Mouse (Mus musculus) limb, embryonic 14.5 days (tissue): ENCODE measurements around the gene Olfr1457. TPM values are rescaled to one million over a fixed set of nuclear protein-coding genes. Genes with fewer than 3 reads are reported as not detected.

Source experiments
- ATAC-seq: fragments of 200-750 bp; cut with Nextera tagmentation; 2 replicates; pipeline ENCODE4 v1.8.0; 2017; ENCODE audit warnings: low read depth, moderate number of reproducible peaks, moderate TSS enrichment; ENCODE audit not compliant: low FRiP score
- DNase-seq: peaks from one replicate; pipeline ENCODE4 v3.0.0-alpha.2; 2015; ENCODE audit warnings: low spot score
- H3K27ac ChIP-seq: fragments of 300-500 bp; sonication (generic); replicated peaks from 2 replicates; pipeline ENCODE4 v1.5.1; 2014; ENCODE audit warnings: low read depth, mild to moderate bottlenecking, low read length, moderate library complexity, mixed read lengths
- H3K27me3 ChIP-seq: fragments of 300-500 bp; sonication (generic); 2 replicates; pipeline ENCODE4 v1.6.1; 2014; ENCODE audit warnings: low read length, mixed read lengths; ENCODE audit not compliant: control insufficient read depth, insufficient read depth
- H3K36me3 ChIP-seq: fragments of 300-500 bp; sonication (generic); 2 replicates; pipeline ENCODE4 v1.6.1; 2014; ENCODE audit warnings: mild to moderate bottlenecking, low read length, moderate library complexity, mixed read lengths; ENCODE audit not compliant: control insufficient read depth, insufficient read depth
- H3K4me1 ChIP-seq: fragments of 300-500 bp; sonication (generic); 2 replicates; pipeline ENCODE4 v1.6.1; 2014; ENCODE audit warnings: antibody characterized with exemption, low read length, mixed read lengths; ENCODE audit not compliant: control insufficient read depth, insufficient read depth
- H3K4me2 ChIP-seq: fragments of 300-500 bp; sonication (generic); replicated peaks from 2 replicates; pipeline ENCODE4 v1.6.1; 2014; ENCODE audit warnings: low read depth, mild to moderate bottlenecking, low read length, moderate library complexity; ENCODE audit not compliant: severe bottlenecking
- H3K4me3 ChIP-seq: fragments of 300-500 bp; sonication (generic); replicated peaks from 2 replicates; pipeline ENCODE4 v1.5.1; 2014; ENCODE audit warnings: low read length
- H3K9ac ChIP-seq: fragments of 300-500 bp; sonication (generic); 2 replicates; pipeline ENCODE4 v1.6.1; 2014; ENCODE audit warnings: mild to moderate bottlenecking, low read depth, low read length, moderate library complexity; ENCODE audit not compliant: severe bottlenecking
- H3K9me3 ChIP-seq: fragments of 300-500 bp; sonication (generic); 2 replicates; pipeline ENCODE4 v1.6.1; 2016; ENCODE audit warnings: low read length; ENCODE audit not compliant: control insufficient read depth
- POLR2A ChIP-seq: fragments of 200-500 bp; IDR thresholded peaks from 2 replicates; pipeline ENCODE4 v1.8.0; 2012; ENCODE audit warnings: inconsistent platforms, mild to moderate bottlenecking, moderate library complexity, borderline replicate concordance; ENCODE audit not compliant: insufficient read depth, insufficient read length; ENCODE audit errors: extremely low read depth
- WGBS: fragments of 180-500 bp; shearing (Covaris S2); extraction: QIAGEN DNeasy Blood & Tissue Kit; methylation state at CpG from one replicate; pipeline ENCODE4 v1.1.7; 2014; 5-methylcytosine and 5-hydroxymethylcytosine counted together
- polyA plus RNA-seq, 2 experiments: library from polyadenylated mRNA; depleted of rRNA in 1 of 2; stranded (reverse) in 1 of 2; unstranded in 1 of 2; fragments of >200 nt; fragmentation: Nextera tagmentation in 1 of 2; extraction: Ambion mirVana in 1 of 2; gene quantifications; 2 replicates each; pipeline versions ENCODE4 v1.2.1 to v1.2.3; 2012 to 2014

Gene Olfr1457
- polyA plus RNA-seq (2012; rRNA removed) (not detected in 2 replicates), polyA plus RNA-seq (2014; fragmentation: Nextera tagmentation; extraction: Ambion mirVana) (not detected in 2 replicates)

DNA sequence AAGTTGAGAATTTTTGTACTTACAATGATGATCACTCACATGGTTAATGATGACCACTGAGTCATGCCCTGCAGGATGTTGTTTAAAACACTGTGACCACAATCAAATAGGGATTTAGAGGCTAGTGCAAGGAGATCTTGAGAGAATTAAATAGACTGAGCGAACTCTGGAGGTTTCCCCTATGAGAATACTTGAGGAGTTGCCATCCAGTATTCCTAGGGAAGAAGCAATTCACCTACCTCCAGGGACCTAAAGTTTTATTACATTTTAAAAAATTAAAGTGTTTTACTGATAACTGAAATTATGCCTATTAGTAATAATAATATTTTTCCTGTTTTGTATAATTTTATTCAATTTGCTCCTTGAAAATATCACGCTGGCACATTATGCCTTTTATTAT lies at the start of gene Olfr1457:
Olfr1457 (minus strand) TSS at position 101 of the 400 bp plus-strand sequence.
- Histone ChIP-seq H3K27ac (no peak within 1 kb of the TSS), H3K9me3 (no peaks in the 10 kb centered on the region), H3K4me2 (no peak within 1 kb of the TSS), H3K27me3 (no peaks in the 10 kb centered on the region), H3K4me3 (no peak within 1 kb of the TSS), H3K9ac (no peak within 1 kb of the TSS), H3K4me1 (no peaks in the 10 kb centered on the region), H3K36me3 (no peaks in the 10 kb centered on the region)
- ATAC-seq: no peak
- no peak for DNase-seq
- no peak for TF ChIP-seq POLR2A
- WGBS: 65% methylated on average over 2 of the region's 2 CpGs

DNA sequence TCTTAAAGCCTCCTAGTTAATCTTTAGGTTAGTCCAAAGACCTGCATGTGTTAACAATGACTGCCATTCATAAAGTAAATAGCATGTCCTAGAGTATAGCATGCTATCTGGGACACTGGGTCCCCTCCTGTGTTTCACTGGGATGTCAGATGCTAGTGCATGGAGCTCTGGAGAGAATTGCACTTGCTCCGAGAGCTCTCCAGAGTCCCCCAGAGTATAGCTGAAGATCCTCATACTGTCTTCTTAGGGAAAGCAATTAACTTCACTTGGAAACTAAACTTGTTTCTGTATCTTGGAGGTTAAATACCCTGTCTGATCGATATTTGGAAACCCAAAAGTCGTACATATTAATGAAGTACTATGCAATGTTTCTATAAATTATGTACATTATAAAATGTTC lies 9.0 kb upstream of the Olfr1457 start, which contains the start of gene Olfr1458:
Olfr1458 (minus strand) TSS at position 101 of the 400 bp plus-strand sequence.
- H3K9me3 ChIP-seq: no peaks in the 10 kb centered on the region
- H3K4me3 ChIP-seq: no peak within 1 kb of the TSS
- no peaks in the 10 kb centered on the region for H3K27me3 ChIP-seq
- H3K9ac ChIP-seq: no peak within 1 kb of the TSS
- H3K36me3 ChIP-seq: no peaks in the 10 kb centered on the region
- H3K27ac ChIP-seq: no peak within 1 kb of the TSS
- H3K4me1 ChIP-seq: no peaks in the 10 kb centered on the region
- DNase-seq (no peak), ATAC-seq (no peak)
- no peak for TF ChIP-seq POLR2A
- 75% methylated on average over 3 of the region's 3 CpGs for WGBS
- no peak within 1 kb of the TSS for H3K4me2 ChIP-seq

DNA sequence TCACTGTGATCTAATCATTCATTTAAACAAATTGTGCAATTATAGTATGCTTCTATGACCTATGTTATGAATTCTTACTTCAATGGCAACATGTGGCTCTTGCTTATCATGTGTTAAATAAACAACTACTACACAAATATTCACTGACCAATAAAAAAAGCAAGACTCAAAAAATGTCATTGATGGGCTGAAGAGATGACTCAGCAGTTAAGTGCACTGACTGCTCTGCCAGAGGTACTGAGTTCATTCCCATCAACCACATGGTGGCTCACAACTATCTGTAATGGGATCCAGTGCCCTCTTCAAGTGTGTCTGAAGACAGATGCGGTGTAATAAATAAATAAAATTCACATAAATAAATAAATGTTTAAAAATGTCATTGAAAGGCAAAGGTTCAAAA lies 3.8 kb downstream of the Olfr1457 start:
- no peak for ATAC-seq
- Histone ChIP-seq H3K4me1 (no peaks in the 10 kb centered on the region), H3K9me3 (0 out of 2 replicates have a peak, but pooled peaks cover 2% of the 10 kb centered on the region), H3K9ac (no peak overlapping the region), H3K4me2 (no peak overlapping the region), H3K27me3 (no peaks in the 10 kb centered on the region), H3K4me3 (no peak overlapping the region), H3K36me3 (no peaks in the 10 kb centered on the region), H3K27ac (no peak overlapping the region)
- TF ChIP-seq POLR2A: no peak
- 79% methylated on average over 1 of the region's 1 CpGs for WGBS
- DNase-seq: no peak

DNA sequence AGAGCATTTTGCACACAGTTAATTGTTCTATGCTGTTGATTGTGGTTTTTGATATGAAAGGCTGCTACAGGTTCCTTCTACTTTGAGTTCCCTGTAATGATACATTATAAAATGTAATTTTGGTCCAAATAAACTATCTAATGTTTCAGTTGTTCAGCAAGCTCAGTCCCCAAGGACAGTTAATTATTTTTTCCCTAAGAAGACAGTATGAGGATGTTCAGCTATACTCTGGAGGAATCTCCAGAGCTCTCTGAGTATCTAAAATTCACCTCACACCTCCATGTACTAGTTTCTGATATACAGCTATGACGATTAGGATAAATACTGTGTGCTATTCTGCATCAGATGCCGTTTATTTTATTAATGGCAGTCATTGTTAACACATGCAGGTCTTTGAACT lies 37.4 kb downstream of the Olfr1457 start, which contains the start of gene Olfr1454:
Olfr1454 (plus strand) TSS at position 301 of the 400 bp plus-strand sequence.
- no peaks in the 10 kb centered on the region for H3K36me3 ChIP-seq
- H3K9me3 ChIP-seq: peaks cover 4% of the 10 kb centered on the region; the same call in 1 of the 2 replicates
- TF ChIP-seq POLR2A: no peak
- no peaks in the 10 kb centered on the region for H3K4me1 ChIP-seq
- DNase-seq: no peak
- no peak within 1 kb of the TSS for H3K4me2 ChIP-seq
- ATAC-seq: no peak
- no peak within 1 kb of the TSS for H3K4me3 ChIP-seq
- no peak within 1 kb of the TSS for H3K9ac ChIP-seq
- 66% methylated on average over 2 of the region's 2 CpGs for WGBS
- H3K27me3 ChIP-seq: no peaks in the 10 kb centered on the region
- H3K27ac ChIP-seq: no peak within 1 kb of the TSS

Other genes starting within 250 kb of the Olfr1457 start
- not detected in 2 replicates for gene Olfr1444, start 240.6 kb downstream of the Olfr1457 start, polyA plus RNA-seq (2012; rRNA removed)
- gene Olfr1444, start 240.6 kb downstream of the Olfr1457 start, polyA plus RNA-seq (2014; fragmentation: Nextera tagmentation; extraction: Ambion mirVana): not detected in 2 replicates
- gene Olfr1445, start 214.0 kb downstream of the Olfr1457 start, polyA plus RNA-seq (2012; rRNA removed): not detected in 2 replicates
- gene Olfr1445, start 214.0 kb downstream of the Olfr1457 start, polyA plus RNA-seq (2014; fragmentation: Nextera tagmentation; extraction: Ambion mirVana): not detected in 2 replicates
- gene Olfr1446, start 204.4 kb downstream of the Olfr1457 start, polyA plus RNA-seq (2012; rRNA removed): not detected in 2 replicates
- gene Olfr1446, start 204.4 kb downstream of the Olfr1457 start, polyA plus RNA-seq (2014; fragmentation: Nextera tagmentation; extraction: Ambion mirVana): not detected in 2 replicates
- not detected in 2 replicates for gene Olfr1447, start 194.1 kb downstream of the Olfr1457 start, polyA plus RNA-seq (2012; rRNA removed)
- not detected in 2 replicates for gene Olfr1447, start 194.1 kb downstream of the Olfr1457 start, polyA plus RNA-seq (2014; fragmentation: Nextera tagmentation; extraction: Ambion mirVana)
- gene Olfr1448, start 173.5 kb downstream of the Olfr1457 start, polyA plus RNA-seq (2012; rRNA removed): not detected in 2 replicates
- gene Olfr1448, start 173.5 kb downstream of the Olfr1457 start, polyA plus RNA-seq (2014; fragmentation: Nextera tagmentation; extraction: Ambion mirVana): not detected in 2 replicates
- gene Olfr1449, start 167.1 kb downstream of the Olfr1457 start, polyA plus RNA-seq (2012; rRNA removed): not detected in 2 replicates
- not detected in 2 replicates for gene Olfr1449, start 167.1 kb downstream of the Olfr1457 start, polyA plus RNA-seq (2014; fragmentation: Nextera tagmentation; extraction: Ambion mirVana)
- gene Olfr1450, start 147.6 kb downstream of the Olfr1457 start, polyA plus RNA-seq (2012; rRNA removed): not detected in 2 replicates
- not detected in 2 replicates for gene Olfr1450, start 147.6 kb downstream of the Olfr1457 start, polyA plus RNA-seq (2014; fragmentation: Nextera tagmentation; extraction: Ambion mirVana)
- not detected in 2 replicates for gene Olfr1451, start 102.9 kb downstream of the Olfr1457 start, polyA plus RNA-seq (2012; rRNA removed)
- not detected in 2 replicates for gene Olfr1451, start 102.9 kb downstream of the Olfr1457 start, polyA plus RNA-seq (2014; fragmentation: Nextera tagmentation; extraction: Ambion mirVana)
- gene Olfr1453, start 69.6 kb downstream of the Olfr1457 start, polyA plus RNA-seq (2012; rRNA removed): not detected in 2 replicates
- gene Olfr1453, start 69.6 kb downstream of the Olfr1457 start, polyA plus RNA-seq (2014; fragmentation: Nextera tagmentation; extraction: Ambion mirVana): not detected in 2 replicates
- gene Olfr1454, start 37.3 kb downstream of the Olfr1457 start, polyA plus RNA-seq (2012; rRNA removed): not detected in 2 replicates
- gene Olfr1454, start 37.3 kb downstream of the Olfr1457 start, polyA plus RNA-seq (2014; fragmentation: Nextera tagmentation; extraction: Ambion mirVana): not detected in 2 replicates
- gene Olfr1458, start 8.9 kb upstream of the Olfr1457 start, polyA plus RNA-seq (2012; rRNA removed): not detected in 2 replicates
- not detected in 2 replicates for gene Olfr1458, start 8.9 kb upstream of the Olfr1457 start, polyA plus RNA-seq (2014; fragmentation: Nextera tagmentation; extraction: Ambion mirVana)
- gene Olfr1459, start 51.7 kb upstream of the Olfr1457 start, polyA plus RNA-seq (2012; rRNA removed): not detected in 2 replicates
- gene Olfr1459, start 51.7 kb upstream of the Olfr1457 start, polyA plus RNA-seq (2014; fragmentation: Nextera tagmentation; extraction: Ambion mirVana): not detected in 2 replicates
- not detected in 2 replicates for gene Olfr1461, start 65.1 kb upstream of the Olfr1457 start, polyA plus RNA-seq (2012; rRNA removed)
- not detected in 2 replicates for gene Olfr1461, start 65.1 kb upstream of the Olfr1457 start, polyA plus RNA-seq (2014; fragmentation: Nextera tagmentation; extraction: Ambion mirVana)
- not detected in 2 replicates for gene Olfr1462, start 87.8 kb upstream of the Olfr1457 start, polyA plus RNA-seq (2012; rRNA removed)
- gene Olfr1462, start 87.8 kb upstream of the Olfr1457 start, polyA plus RNA-seq (2014; fragmentation: Nextera tagmentation; extraction: Ambion mirVana): not detected in 2 replicates
- gene Olfr1463, start 133.4 kb upstream of the Olfr1457 start, polyA plus RNA-seq (2012; rRNA removed): not detected in 2 replicates
- gene Olfr1463, start 133.4 kb upstream of the Olfr1457 start, polyA plus RNA-seq (2014; fragmentation: Nextera tagmentation; extraction: Ambion mirVana): not detected in 2 replicates
- not detected in 2 replicates for gene Olfr1465, start 217.7 kb upstream of the Olfr1457 start, polyA plus RNA-seq (2012; rRNA removed)
- gene Olfr1465, start 217.7 kb upstream of the Olfr1457 start, polyA plus RNA-seq (2014; fragmentation: Nextera tagmentation; extraction: Ambion mirVana): not detected in 2 replicates
- not detected in 2 replicates for gene Olfr1466, start 241.0 kb upstream of the Olfr1457 start, polyA plus RNA-seq (2012; rRNA removed)
- gene Olfr1466, start 241.0 kb upstream of the Olfr1457 start, polyA plus RNA-seq (2014; fragmentation: Nextera tagmentation; extraction: Ambion mirVana): not detected in 2 replicates